Mouse (Mus musculus) erythroblast, embryonic 14.5 days (primary cell): ENCODE results near the gene Zkscan5.

ENCODE experiments used
- GATA1 ChIP-seq: IDR thresholded peaks from 2 replicates; pipeline ENCODE4 v1.6.1; 2012; ENCODE audit warnings: low read length, inconsistent platforms, mixed read lengths
- TAL1 ChIP-seq: IDR thresholded peaks from 3 replicates; pipeline ENCODE4 v1.6.1; 2012; ENCODE audit warnings: low read length, inconsistent platforms, mixed read lengths

- TF ChIP-seq GATA1 (no peak), TAL1 (no peak)
Measured at GRCm38 (mm10) chr5:145213505-145213904, 9.1 kb downstream of the Zkscan5 start.
